Mouse (Mus musculus) c-Kit-positive CD71-negative TER-119-negative erythroid progenitor cells, embryonic 14.5 days (primary cell): ENCODE measurements at regions not wholly inside any gene's neighbourhood (a gene's known extent, or its start where the extent isn't known, plus 50 kb on each side); places are given as distances from the start of the nearest gene placed in this dataset.
"Not testable (repeated sequence)": the region's sequence is repeated elsewhere in the genome, so short reads cannot be mapped to it uniquely, and the experiment has no call there.

Experiments used
- DNase-seq: peaks from one replicate; pipeline ENCODE4 v3.0.0-alpha.2; 2013; ENCODE audit warnings: low read depth

GRCm38 (mm10) chr5:117040878-117041277 lies 75.0 kb downstream of the Suds3 start:
- no peak for DNase-seq

GRCm38 (mm10) chr5:117037261-117037660 lies 78.7 kb downstream of the Suds3 start:
- no peak for DNase-seq

- no peak for DNase-seq
Observed at GRCm38 (mm10) chr5:117032130-117032529, 83.8 kb downstream of the Suds3 start.

GRCm38 (mm10) chr5:117025689-117026383 lies 90.1 kb downstream of the Suds3 start:
- DNase-seq = no peak

- DNase-seq = no peak
Observed at GRCm38 (mm10) chr5:117018419-117019150, 97.3 kb downstream of the Suds3 start.

- no peak for DNase-seq
Observed at GRCm38 (mm10) chr5:117011128-117011527, 104.8 kb downstream of the Suds3 start.

GRCm38 (mm10) chr5:117000770-117001201 lies 115.1 kb downstream of the Suds3 start:
- DNase-seq = no peak

GRCm38 (mm10) chr5:116994508-116994907 lies 121.4 kb downstream of the Suds3 start:
- DNase-seq = no peak

- no peak for DNase-seq
Observed at GRCm38 (mm10) chr5:116993674-116994073, 122.2 kb downstream of the Suds3 start.

GRCm38 (mm10) chr5:116991461-116991860 lies 124.5 kb downstream of the Suds3 start:
- no peak for DNase-seq

GRCm38 (mm10) chr5:116971474-116971873 lies 144.4 kb downstream of the Suds3 start:
- DNase-seq = not testable (repeated sequence)

- DNase-seq = no peak
Observed at GRCm38 (mm10) chr5:116964171-116964570, 151.7 kb downstream of the Suds3 start.

GRCm38 (mm10) chr5:116963106-116963505 lies 152.8 kb downstream of the Suds3 start:
- DNase-seq = no peak

- no peak for DNase-seq
Observed at GRCm38 (mm10) chr5:116960041-116960440, 155.9 kb downstream of the Suds3 start.

- no peak for DNase-seq
Observed at GRCm38 (mm10) chr5:116958141-116958540, 157.8 kb downstream of the Suds3 start.

GRCm38 (mm10) chr5:116956572-116956971 lies 159.3 kb downstream of the Suds3 start:
- DNase-seq = no peak

- no peak for DNase-seq
Observed at GRCm38 (mm10) chr5:116950280-116950881, 165.5 kb downstream of the Suds3 start.

GRCm38 (mm10) chr5:116934585-116934984 lies 181.3 kb downstream of the Suds3 start:
- DNase-seq = no peak

- no peak for DNase-seq
Observed at GRCm38 (mm10) chr5:116934151-116934550, 181.8 kb downstream of the Suds3 start.

GRCm38 (mm10) chr5:116933105-116933504 lies 182.8 kb downstream of the Suds3 start:
- no peak for DNase-seq

- no peak for DNase-seq
Observed at GRCm38 (mm10) chr5:116923761-116924160, 192.2 kb downstream of the Suds3 start.

GRCm38 (mm10) chr5:116922059-116922671 lies 193.7 kb downstream of the Suds3 start:
- no peak for DNase-seq

GRCm38 (mm10) chr5:116914876-116915275 lies 201.0 kb downstream of the Suds3 start:
- DNase-seq = peak; percentile 2
